Mouse (Mus musculus) embryonic fibroblast, embryonic 13.5 days (primary cell): ENCODE measurements around the gene Cyb5rl.

ENCODE experiments used
- CTCF ChIP-seq: IDR thresholded peaks from 2 replicates; pipeline ENCODE4 v1.5.1; 2011; ENCODE audit warnings: mild to moderate bottlenecking, control low read depth, low read length, moderate library complexity, borderline replicate concordance; ENCODE audit not compliant: insufficient read depth
- POLR2A ChIP-seq: IDR thresholded peaks from 2 replicates; pipeline ENCODE4 v1.6.1; 2011; ENCODE audit warnings: low read depth, mild to moderate bottlenecking, control low read depth, low read length, moderate library complexity

DNA sequence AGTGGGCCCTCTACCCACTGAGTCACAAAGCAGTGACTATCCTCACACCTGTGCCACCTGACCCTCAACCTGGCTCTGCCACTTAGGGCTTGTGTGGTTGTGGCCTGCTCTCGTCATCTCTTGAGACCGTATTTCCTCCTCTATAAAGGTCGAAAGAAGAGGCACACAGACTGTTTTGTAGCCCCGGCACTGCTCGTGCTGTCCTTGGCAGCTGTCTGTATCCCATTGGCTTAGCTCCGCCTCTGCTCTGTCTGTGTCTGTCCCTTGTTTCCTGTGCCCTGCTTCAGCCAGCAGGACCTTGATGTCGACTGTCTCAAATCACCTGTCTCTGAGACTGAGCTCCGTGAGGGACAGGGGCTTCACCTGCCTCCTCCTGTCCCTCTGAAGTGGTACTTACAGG, 40.3 kb upstream of the Cyb5rl start:
- no peak for TF ChIP-seq CTCF
- no peak for TF ChIP-seq POLR2A
